Mouse (Mus musculus) kidney, adult 2 months (tissue): ENCODE results near the gene Gm38431.

Experiments used
- CTCF ChIP-seq: fragments of 200-500 bp; conservative IDR thresholded peaks from 2 replicates; pipeline ENCODE4 v1.5.1; 2011; ENCODE audit warnings: low read depth, mild to moderate bottlenecking, control low read depth, low read length, moderate library complexity, mixed read lengths; ENCODE audit not compliant: insufficient read depth, insufficient read length
- POLR2A ChIP-seq: fragments of 200-500 bp; IDR thresholded peaks from one replicate; pipeline ENCODE4 v1.6.1; 2011; ENCODE audit warnings: low read depth, low read length, control low read depth

DNA sequence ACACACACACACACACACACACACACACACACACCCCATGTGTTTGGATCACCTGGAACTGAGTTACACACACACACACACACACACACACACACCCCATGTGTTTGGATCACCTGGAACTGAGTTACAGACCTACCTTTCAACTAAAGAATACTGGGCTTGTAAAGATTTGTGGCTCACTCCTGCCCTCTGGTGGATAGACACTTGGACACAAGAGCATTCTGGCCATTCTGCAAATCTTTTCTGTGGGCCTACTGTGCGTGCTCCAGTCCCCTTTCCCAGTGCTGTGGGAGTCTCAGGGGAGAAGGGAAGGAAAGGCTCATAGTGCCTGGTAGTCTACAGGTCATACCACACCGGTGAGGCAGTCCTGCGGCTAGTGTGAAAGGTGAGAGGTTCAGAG is 45.4 kb upstream of the Gm38431 start:
- TF ChIP-seq POLR2A (no peak), CTCF (peak; percentile 56)
